Mouse (Mus musculus) midbrain, embryonic 12.5 days (tissue): ENCODE data around the gene Fxr2. TPM values are rescaled to one million over a fixed set of nuclear protein-coding genes. Genes with fewer than 3 reads are reported as not detected.

Experiments
- ATAC-seq: fragments of 200-750 bp; cut with Nextera tagmentation; 2 replicates; pipeline ENCODE4 v1.8.0; 2017; ENCODE audit warnings: low read depth, moderate TSS enrichment, moderate library complexity; ENCODE audit not compliant: low FRiP score
- H3K27ac ChIP-seq: fragments of 300-500 bp; sonication (generic); replicated peaks from 2 replicates; pipeline ENCODE4 v1.5.1; 2016; ENCODE audit warnings: mild to moderate bottlenecking
- H3K27me3 ChIP-seq: fragments of 300-500 bp; sonication (generic); 2 replicates; pipeline ENCODE4 v1.6.1; 2016; ENCODE audit warnings: mild to moderate bottlenecking
- H3K36me3 ChIP-seq: fragments of 300-500 bp; sonication (generic); 2 replicates; pipeline ENCODE4 v1.6.1; 2016
- H3K4me1 ChIP-seq: fragments of 300-500 bp; sonication (generic); 2 replicates; pipeline ENCODE4 v1.6.1; 2016
- H3K4me2 ChIP-seq: fragments of 300-500 bp; sonication (generic); replicated peaks from 2 replicates; pipeline ENCODE4 v1.6.1; 2016; ENCODE audit warnings: mild to moderate bottlenecking, moderate library complexity
- H3K4me3 ChIP-seq: fragments of 300-500 bp; sonication (generic); 2 replicates; pipeline ENCODE4 v1.5.1; 2016; ENCODE audit warnings: mild to moderate bottlenecking
- H3K9ac ChIP-seq: fragments of 300-500 bp; sonication (generic); replicated peaks from 2 replicates; pipeline ENCODE4 v1.6.1; 2016; ENCODE audit warnings: mild to moderate bottlenecking, moderate library complexity
- H3K9me3 ChIP-seq: fragments of 300-500 bp; sonication (generic); 2 replicates; pipeline ENCODE4 v1.6.1; 2016; ENCODE audit warnings: mild to moderate bottlenecking
- WGBS: fragments of 180-500 bp; shearing (Covaris S2); methylation state at CpG from one replicate; pipeline ENCODE4 v1.1.7; 2016; 5-methylcytosine and 5-hydroxymethylcytosine counted together
- polyA plus RNA-seq: library from polyadenylated mRNA; unstranded; fragments of >200 nt; fragmentation: Nextera tagmentation; extraction: Ambion mirVana; gene quantifications from 2 replicates; pipeline ENCODE4 v1.2.1, GENCODE M21; 2016

Gene Fxr2
- polyA plus RNA-seq, 1 experiment from 2014 or later: 59.2 TPM

DNA sequence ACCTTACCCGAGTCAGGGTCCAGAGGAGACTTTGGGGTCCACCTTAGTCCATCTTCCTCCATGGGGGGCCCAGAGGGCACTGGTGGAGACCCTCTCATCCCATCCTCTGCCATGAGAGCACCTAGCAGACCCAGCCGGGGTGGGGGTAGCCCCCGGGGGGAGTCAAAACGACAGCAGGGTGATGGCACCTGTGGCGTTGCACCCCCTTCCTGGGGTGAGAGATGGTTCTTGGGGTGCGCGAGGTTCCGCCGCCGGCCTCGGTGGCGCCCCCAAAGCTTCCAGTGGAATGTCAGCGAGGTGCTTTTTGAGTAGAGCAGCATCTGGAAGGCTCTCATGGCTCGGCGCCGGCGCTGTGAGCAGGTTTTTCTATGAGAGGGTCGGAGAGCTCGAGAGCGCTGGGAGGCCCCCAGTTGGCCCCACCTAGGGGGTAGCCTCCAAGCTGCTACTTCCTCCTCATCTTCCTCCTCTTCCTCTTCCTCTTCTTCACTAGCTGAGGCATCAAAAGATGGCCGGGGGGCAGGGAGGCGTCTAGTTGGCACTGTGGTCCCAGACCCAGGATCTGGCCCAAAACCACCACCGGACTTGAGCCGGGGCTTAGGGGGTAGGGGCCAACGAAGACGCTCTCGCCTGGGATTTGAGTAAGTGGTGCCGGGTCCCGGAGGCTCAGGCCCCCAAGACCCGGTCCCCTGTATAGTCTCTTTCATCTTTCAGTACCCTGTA, 47.5 kb downstream of the Fxr2 start:
- H3K4me1 ChIP-seq: peaks cover 30% of the 10 kb centered on the region
- WGBS: 90% methylated on average over 30 of the region's 30 CpGs
- H3K9me3 ChIP-seq: no peaks in the 10 kb centered on the region
- no peak overlapping the region for H3K27ac ChIP-seq
- peak overlapping the region; percentile 76; the same call in 1 of the 2 replicates for H3K9ac ChIP-seq
- H3K4me3 ChIP-seq: peak overlapping the region; percentile 81
- peak overlapping the region; percentile 93 for H3K4me2 ChIP-seq
- peaks cover 11% of the 10 kb centered on the region; the same call in 1 of the 2 replicates for H3K27me3 ChIP-seq
- H3K36me3 ChIP-seq: peaks cover 47% of the 10 kb centered on the region
- ATAC-seq: no peak

DNA sequence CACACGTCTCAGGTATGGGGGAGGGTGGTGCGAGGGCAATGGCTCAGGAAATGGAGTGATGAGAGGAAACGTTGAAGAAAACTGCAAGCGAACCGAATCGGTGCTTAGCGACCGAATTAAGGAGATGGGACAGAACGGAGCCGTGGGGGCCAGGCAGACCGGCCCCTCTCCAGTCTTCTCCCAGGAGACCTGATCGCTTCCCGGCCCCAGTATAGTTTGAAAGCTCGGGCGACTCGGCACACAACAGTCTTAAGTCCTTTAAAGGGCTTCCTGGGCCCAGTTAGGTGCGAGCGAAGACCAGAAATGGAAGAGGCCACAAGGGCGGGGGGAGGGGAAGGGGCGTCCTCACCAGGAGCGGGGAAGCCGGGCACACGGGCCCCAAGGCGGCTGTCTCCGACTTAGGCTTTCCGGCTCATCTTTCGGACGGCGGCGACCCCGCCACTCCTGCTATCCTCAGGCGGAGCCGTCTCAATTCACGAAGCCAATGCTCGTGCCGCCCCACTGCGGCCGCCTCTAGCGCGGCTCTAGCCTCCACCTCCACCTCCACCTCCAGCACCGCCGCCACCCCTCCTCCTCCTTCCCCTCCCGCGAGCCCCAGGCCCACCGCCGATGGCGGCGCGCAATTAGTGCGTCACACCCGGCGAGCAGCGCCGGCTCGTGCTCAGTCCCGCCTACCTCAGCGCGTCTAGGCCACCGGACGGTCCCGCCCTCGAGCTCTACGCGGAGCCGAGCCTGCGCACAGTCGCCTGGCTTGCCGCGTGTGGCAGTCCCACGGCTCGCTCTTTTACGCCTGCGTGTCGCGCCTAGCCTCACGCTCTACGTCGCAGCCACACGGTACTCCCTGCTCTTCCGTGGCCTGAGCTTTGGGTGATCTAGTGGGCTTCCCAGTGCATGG, 48.8 kb downstream of the Fxr2 start, which contains the start of gene Senp3:
Gene Senp3 (minus strand): TSS at position 771 of the 895 bp plus-strand sequence.
- Histone ChIP-seq H3K4me1 (peaks cover 32% of the 10 kb centered on the region), H3K9ac (peak within 1 kb of the TSS; percentile 76), H3K36me3 (peaks cover 35% of the 10 kb centered on the region), H3K4me3 (peak within 1 kb of the TSS; percentile 81), H3K4me2 (peak within 1 kb of the TSS; percentile 93), H3K27ac (peak within 1 kb of the TSS; percentile 88), H3K9me3 (no peaks in the 10 kb centered on the region), H3K27me3 (peaks cover 11% of the 10 kb centered on the region; the same call in 1 of the 2 replicates)
- under 1% methylated on average over 78 of the region's 80 CpGs for WGBS
- peak; percentile 96 for ATAC-seq

DNA sequence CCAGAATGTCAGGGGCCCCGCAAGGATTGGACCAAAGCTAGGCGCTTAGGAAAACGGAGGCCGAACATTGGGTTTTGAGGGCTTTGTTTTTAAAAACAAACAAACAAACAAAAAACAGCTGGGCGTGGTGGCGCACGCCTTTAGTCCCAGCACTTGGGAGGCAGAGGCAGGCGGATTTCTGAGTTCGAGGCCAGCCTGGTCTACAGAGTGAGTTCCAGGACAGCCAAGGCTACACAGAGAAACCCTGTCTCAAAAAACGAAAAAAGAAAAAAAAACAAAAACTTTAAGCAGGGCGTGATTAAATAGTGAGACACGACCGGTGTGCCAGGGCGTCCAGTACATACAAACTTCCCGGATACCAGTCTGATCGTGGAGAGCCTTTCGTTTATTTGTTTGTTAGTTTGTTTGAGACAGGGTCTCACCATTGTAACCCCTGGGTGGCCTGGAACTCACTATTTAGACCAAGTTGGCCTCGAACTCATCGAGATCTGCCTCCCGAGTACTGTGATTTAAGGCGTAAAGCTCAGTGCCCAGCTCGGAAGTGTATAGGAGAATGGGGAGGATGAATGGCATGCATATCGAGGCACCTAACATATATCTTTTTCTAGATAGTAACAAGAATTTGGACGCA, 49.5 kb downstream of the Fxr2 start:
- H3K27ac ChIP-seq: peak overlapping the region; percentile 88

DNA sequence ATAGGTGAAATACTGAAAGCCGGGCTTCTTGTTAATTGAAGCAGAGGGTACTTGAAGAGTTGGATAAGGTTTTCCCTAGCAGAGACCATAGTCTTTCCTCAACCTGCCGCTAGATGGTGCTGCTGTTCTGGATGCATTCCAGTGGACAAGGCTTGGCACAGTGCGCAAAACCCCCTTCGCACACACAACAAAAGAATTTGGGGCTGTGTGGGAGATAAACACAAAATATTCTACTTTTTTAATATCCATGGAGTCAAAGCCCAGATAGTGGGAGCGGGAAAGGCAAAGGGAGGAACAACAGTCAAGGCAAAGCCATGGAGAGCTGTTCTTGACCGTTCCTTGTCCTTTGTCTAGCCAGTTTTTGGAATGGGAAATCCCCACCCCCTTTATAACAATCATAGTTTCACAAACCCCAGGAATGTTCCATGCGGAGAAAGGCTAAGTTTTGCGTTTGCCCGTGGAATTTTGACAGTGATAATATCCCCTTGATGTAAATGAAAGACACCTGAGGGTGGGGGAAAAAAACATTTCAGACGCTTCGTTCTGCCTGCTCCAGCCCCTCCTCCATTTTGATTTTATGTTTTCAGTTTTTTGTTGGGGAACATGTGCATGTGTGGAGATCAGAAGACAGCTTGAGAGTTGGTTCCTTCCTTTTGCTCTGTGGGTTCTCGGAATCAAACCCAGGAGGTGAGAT, 50.2 kb downstream of the Fxr2 start:
- H3K36me3 ChIP-seq: peaks cover 21% of the 10 kb centered on the region
- WGBS: 23% methylated on average over 12 of the region's 12 CpGs
- peaks cover 32% of the 10 kb centered on the region for H3K4me1 ChIP-seq
- no peak overlapping the region; the same call in 1 of the 2 replicates for H3K9ac ChIP-seq
- H3K4me3 ChIP-seq: peak overlapping the region; percentile 81; the same call in 1 of the 2 replicates
- H3K27me3 ChIP-seq: peaks cover 19% of the 10 kb centered on the region; the same call in 1 of the 2 replicates
- no peak for ATAC-seq
- H3K9me3 ChIP-seq: no peaks in the 10 kb centered on the region
- peak overlapping the region; percentile 93 for H3K4me2 ChIP-seq
- H3K27ac ChIP-seq: peak overlapping the region; percentile 88; the same call in 1 of the 2 replicates

More for the DNA sequence above, 49.5 kb downstream of the Fxr2 start:
- peaks cover 27% of the 10 kb centered on the region for H3K36me3 ChIP-seq
- peak overlapping the region; percentile 76 for H3K9ac ChIP-seq
- 28% methylated on average over 24 of the region's 24 CpGs for WGBS
- ATAC-seq: peak; percentile 18; the same call in 1 of the 2 replicates
- H3K9me3 ChIP-seq: no peaks in the 10 kb centered on the region
- H3K4me2 ChIP-seq: peak overlapping the region; percentile 93
- H3K27me3 ChIP-seq: peaks cover 19% of the 10 kb centered on the region; the same call in 1 of the 2 replicates
- peak overlapping the region; percentile 81 for H3K4me3 ChIP-seq
- peaks cover 32% of the 10 kb centered on the region for H3K4me1 ChIP-seq

DNA sequence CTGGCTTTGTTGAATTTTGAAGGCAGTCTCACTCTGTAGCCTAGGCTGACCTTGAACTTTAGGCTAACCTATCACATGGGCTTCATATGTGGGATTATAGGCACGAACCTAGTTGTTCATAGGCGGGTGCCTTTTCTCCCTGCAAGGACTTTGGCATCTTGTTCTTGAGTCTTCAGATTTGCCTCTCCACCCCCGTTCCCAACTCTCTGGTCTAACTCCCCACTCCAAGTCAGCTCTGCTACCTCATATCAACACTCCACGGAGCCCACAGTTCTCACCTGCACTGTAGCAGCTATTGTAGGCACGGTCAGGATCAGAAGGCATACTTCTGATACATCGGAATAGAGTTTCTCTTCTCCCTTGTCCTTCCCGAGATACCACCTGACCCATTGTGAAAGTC, 50.8 kb downstream of the Fxr2 start:
- Histone ChIP-seq H3K36me3 (peaks cover 15% of the 10 kb centered on the region), H3K4me1 (peaks cover 32% of the 10 kb centered on the region), H3K27ac (no peak overlapping the region), H3K27me3 (peaks cover 19% of the 10 kb centered on the region; the same call in 1 of the 2 replicates), H3K4me3 (no peak overlapping the region), H3K9me3 (no peaks in the 10 kb centered on the region), H3K4me2 (no peak overlapping the region), H3K9ac (no peak overlapping the region; the same call in 1 of the 2 replicates)
- ATAC-seq: no peak
- 72% methylated on average over 7 of the region's 7 CpGs for WGBS

DNA sequence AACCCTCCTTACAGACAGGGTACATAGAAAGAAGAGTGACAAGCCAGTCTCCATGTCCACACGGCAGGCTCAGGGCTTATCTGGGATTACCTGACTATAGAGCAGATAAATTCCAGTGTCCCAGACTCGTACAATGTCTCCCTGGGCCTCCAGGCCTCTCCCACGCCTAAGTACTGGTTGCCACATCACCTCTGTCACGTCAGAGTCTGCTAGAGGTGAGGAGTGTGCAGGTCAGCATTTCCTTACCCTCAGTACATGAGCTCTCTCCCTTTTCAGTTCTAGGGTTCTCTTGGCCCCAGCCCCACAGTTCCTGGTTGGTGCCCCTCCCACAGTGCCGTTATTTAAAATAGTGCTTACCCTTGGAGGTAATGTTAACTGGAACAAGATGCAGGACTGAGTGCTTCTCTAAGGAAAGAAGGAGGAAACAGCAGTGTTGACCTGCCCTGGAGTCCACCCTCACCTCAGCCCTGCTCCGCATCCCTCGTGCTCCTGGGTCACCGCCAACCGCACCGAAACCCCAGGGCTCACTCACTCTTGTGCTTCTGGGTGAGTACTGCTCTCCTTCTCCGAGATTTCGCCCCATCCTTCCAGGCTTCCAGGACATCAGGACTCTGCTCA, 51.4 kb downstream of the Fxr2 start:
- no peak overlapping the region for H3K9ac ChIP-seq
- 81% methylated on average over 12 of the region's 12 CpGs for WGBS

DNA sequence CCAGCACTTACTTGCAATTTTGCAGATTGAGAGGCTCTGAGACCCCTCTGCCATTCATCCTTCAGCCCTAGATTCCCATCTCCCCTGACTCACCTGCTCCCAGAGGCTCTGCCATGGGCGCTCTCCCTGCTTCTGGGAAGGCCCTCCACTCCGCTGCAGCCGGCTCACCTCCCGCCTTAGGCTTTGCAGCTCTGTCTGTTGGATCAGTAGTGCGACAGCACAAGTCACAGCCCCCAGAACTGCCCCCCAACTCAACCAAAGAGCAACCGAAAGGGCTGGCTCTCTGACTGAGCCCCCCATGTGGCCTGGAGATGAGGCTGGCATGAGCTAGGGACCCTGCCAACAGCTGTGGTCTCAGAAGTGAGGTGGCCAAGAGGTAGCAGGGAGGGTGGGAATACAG, 52.1 kb downstream of the Fxr2 start:
- peaks cover 26% of the 10 kb centered on the region for H3K4me1 ChIP-seq
- no peak overlapping the region for H3K9ac ChIP-seq

More for the DNA sequence above, 51.4 kb downstream of the Fxr2 start:
- ATAC-seq: no peak
- no peak overlapping the region for H3K27ac ChIP-seq
- H3K4me1 ChIP-seq: peaks cover 31% of the 10 kb centered on the region
- no peaks in the 10 kb centered on the region for H3K9me3 ChIP-seq
- H3K4me2 ChIP-seq: no peak overlapping the region
- H3K27me3 ChIP-seq: peaks cover 19% of the 10 kb centered on the region; the same call in 1 of the 2 replicates
- H3K36me3 ChIP-seq: peaks cover 9% of the 10 kb centered on the region
- H3K4me3 ChIP-seq: no peak overlapping the region

DNA sequence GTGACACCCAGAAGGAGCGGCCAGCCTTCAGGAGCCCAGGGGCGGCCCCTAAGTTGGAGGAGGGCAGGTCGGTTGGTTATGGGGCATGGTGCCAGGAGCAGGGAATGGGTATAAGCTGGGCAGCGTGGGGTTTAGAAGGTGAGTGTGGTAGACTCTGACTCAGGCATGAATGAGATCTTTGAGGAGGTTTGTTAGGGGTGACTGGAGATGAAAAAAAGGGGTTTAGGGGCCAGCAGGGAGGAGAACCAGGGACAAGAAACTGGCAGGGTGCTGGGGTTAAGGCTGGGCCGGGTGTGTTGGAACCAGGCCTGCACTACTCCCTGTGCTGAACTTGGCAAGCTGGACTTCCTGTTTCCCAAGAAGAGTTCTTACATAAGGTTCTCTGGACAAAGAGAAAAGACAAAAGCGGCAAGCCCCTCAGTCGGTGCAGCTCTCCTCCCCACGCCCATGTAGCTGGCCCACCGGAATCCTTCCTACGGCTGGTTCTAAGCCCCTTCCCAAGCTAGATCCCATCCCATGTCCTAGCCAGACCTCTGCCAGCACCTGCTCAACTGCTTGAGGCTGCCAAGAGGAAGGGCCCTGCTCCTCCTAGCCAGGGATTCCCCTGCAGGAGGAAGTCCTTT, 52.8 kb downstream of the Fxr2 start, which contains the start of gene Tnfsf13:
Gene Tnfsf13 (minus strand): TSS at position 259 of the 623 bp plus-strand sequence.
- Histone ChIP-seq H3K27ac (no peak within 1 kb of the TSS), H3K4me1 (peaks cover 19% of the 10 kb centered on the region), H3K27me3 (peaks cover 19% of the 10 kb centered on the region; the same call in 1 of the 2 replicates), H3K36me3 (no peaks in the 10 kb centered on the region), H3K4me3 (no peak within 1 kb of the TSS), H3K9me3 (no peaks in the 10 kb centered on the region), H3K4me2 (no peak within 1 kb of the TSS), H3K9ac (peak within 1 kb of the TSS; percentile 25; the same call in 1 of the 2 replicates)
- WGBS: 58% methylated on average over 10 of the region's 10 CpGs
- ATAC-seq: no peak

More for the DNA sequence above, 52.1 kb downstream of the Fxr2 start:
- Histone ChIP-seq H3K4me3 (no peak overlapping the region), H3K9me3 (no peaks in the 10 kb centered on the region), H3K27ac (no peak overlapping the region), H3K36me3 (peaks cover 4% of the 10 kb centered on the region), H3K27me3 (peaks cover 19% of the 10 kb centered on the region; the same call in 1 of the 2 replicates), H3K4me2 (no peak overlapping the region)
- WGBS: 74% methylated on average over 6 of the region's 6 CpGs
- no peak for ATAC-seq

DNA sequence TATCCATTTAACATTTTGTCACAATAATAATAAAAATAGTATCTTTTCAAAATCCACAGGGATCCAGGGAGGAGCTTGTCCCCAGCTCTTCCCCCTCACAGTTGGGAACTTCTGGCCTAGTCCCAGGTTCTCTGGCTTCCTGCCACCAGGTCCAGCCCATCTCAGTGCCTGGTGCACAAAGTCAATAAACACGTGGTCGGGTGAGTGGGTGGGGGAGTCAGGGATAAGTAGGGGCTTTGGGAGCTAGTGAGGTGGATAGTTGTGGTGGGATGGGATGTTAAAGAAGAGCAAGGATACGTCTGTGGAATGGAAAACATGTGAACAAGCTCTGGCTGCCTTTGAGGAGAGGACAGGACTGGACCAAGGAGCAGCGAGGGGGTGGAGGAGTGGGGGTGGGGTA, 53.6 kb downstream of the Fxr2 start:
- 0 out of 2 replicates have a peak overlapping the region, but pooled peaks have one; percentile 25 for H3K9ac ChIP-seq
- ATAC-seq: no peak

DNA sequence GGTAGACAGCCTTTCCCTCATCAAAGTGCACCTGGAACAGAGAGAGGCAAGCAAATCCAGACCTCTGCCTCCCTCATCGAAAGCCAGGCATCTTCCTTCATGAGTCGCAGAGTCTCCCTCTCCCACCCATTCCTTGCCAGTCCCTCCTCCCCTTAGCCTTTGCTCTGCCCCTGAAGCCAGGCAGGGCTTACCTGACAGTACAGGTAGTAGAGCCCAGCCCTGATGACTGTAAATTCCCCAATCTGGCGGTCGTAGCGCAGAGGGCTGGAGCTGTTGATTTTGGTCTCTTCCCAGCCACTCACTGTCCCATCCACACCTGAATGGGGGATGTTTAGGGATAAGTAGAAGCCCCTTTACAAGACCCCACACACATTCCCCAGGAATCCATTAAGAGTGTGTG, 54.3 kb downstream of the Fxr2 start:
- ATAC-seq: no peak
- Histone ChIP-seq H3K9ac (0 out of 2 replicates have a peak overlapping the region, but pooled peaks have one; percentile 25), H3K27me3 (peaks cover 24% of the 10 kb centered on the region; the same call in 1 of the 2 replicates), H3K4me3 (no peak overlapping the region), H3K9me3 (no peaks in the 10 kb centered on the region), H3K27ac (no peak overlapping the region), H3K36me3 (no peaks in the 10 kb centered on the region), H3K4me2 (no peak overlapping the region), H3K4me1 (peaks cover 13% of the 10 kb centered on the region)
- 66% methylated on average over 5 of the region's 5 CpGs for WGBS

More for the DNA sequence above, 53.6 kb downstream of the Fxr2 start:
- no peak overlapping the region for H3K27ac ChIP-seq
- no peaks in the 10 kb centered on the region for H3K9me3 ChIP-seq
- 19% methylated on average over 4 of the region's 4 CpGs for WGBS
- H3K4me1 ChIP-seq: peaks cover 13% of the 10 kb centered on the region
- peaks cover 22% of the 10 kb centered on the region; the same call in 1 of the 2 replicates for H3K27me3 ChIP-seq
- no peak overlapping the region for H3K4me2 ChIP-seq
- no peak overlapping the region for H3K4me3 ChIP-seq
- no peaks in the 10 kb centered on the region for H3K36me3 ChIP-seq
